Mouse (Mus musculus): ENCODE data around the gene Hmg20b. TPM values are rescaled to one million over a fixed set of nuclear protein-coding genes. Genes with fewer than 3 reads are reported as not detected.
A peak's percentile ranks its signal among the peaks of the same experiment; 100 is the strongest.

Hmg20b gene
- polyA plus RNA-seq, 1 experiment from 2014 or later = 46.5 TPM

DNA sequence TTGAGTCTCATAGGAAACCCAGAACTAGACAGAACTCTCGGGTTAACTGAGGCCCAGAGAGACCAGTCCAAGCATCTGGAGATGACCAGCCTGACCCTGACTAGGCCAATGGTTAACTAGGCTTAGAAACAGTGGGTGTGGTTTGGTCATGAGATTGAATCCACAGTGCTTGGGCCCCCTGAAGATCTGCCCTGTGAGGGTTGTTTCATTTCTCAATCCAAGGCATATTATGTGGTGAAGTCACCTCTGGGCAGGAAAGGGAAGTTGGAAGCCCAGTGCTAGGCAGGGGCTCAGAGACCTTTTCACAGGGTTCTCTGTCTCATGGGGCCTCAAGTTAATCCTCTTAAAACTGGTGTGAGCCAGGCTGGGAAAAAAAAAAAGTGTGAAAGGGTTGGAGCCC lies 8.6 kb upstream of the Hmg20b start:
- Histone ChIP-seq H3K27ac (replicated peaks) (no peak overlapping the region), H3K36me3 (peaks cover 14% of the 10 kb centered on the region), H3K4me2 (peak overlapping the region; percentile 96), H3K27me3 (peaks cover 25% of the 10 kb centered on the region), H3K4me3 (peak overlapping the region; percentile 79; the same call in 1 of the 2 replicates), H3K4me1 (replicated peaks) (peaks cover 56% of the 10 kb centered on the region), H3K9me3 (no peaks in the 10 kb centered on the region), H3K9ac (peak overlapping the region; percentile 90)
- WGBS = 69% methylated on average over 1 of the region's 1 CpGs
- ATAC-seq (ENCODE audit: low read depth) = no peak

GRCm38 (mm10) chr10:81358209-81358608 lies 7.9 kb upstream of the Hmg20b start:
- peak; percentile 1; the same call in 1 of the 2 replicates for ATAC-seq (ENCODE audit: low read depth)
- H3K4me2 ChIP-seq = peak overlapping the region; percentile 96
- 41% methylated on average over 4 of the region's 4 CpGs for WGBS
- H3K36me3 ChIP-seq = peaks cover 14% of the 10 kb centered on the region
- H3K27me3 ChIP-seq = peaks cover 18% of the 10 kb centered on the region
- H3K27ac ChIP-seq (replicated peaks) = no peak overlapping the region
- peak overlapping the region; percentile 90 for H3K9ac ChIP-seq
- peak overlapping the region; percentile 79 for H3K4me3 ChIP-seq
- H3K4me1 ChIP-seq (replicated peaks) = peaks cover 50% of the 10 kb centered on the region
- no peaks in the 10 kb centered on the region for H3K9me3 ChIP-seq

- Histone ChIP-seq H3K9me3 (no peaks in the 10 kb centered on the region), H3K4me2 (peak within 1 kb of the TSS; percentile 96)
- ATAC-seq (ENCODE audit: low read depth) = peak; percentile 92
Measured at GRCm38 (mm10) chr10:81356991-81357844, 6.9 kb upstream of the Hmg20b start, which contains the start of gene Mfsd12. Gene Mfsd12, plus strand, starts transcription at chr10:81357491.

DNA sequence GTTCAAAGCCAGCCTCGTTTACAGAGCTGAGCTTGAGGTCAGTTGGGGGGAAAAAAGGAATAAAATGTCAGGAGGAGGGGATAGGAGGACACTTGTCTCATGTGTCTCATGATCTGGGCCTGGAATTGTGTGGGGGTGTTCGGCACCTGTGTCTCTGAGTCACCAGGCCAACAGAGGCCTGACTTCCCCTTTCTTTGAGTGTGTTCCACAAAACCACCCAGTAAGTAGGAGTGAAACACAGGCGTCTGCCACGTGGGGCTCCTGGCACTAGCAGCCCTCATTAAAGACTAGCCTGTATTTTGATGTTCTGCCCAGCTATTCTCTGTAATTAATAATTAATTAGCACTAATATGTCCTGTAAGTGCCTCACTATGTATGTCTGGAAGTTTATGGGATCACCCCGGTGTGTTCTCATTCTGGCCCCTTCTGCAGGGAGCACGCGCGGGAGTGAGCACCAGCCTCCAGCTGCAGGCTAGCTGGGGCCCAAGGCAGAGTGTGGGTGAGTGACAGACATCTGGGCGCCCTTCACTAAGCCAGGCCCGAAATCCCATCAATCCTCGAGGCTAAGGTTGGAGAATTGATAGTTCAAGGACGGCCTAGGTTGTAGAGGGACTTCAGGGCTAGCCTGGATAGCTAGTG lies 6.2 kb upstream of the Hmg20b start:
- Histone ChIP-seq H3K4me2 (peak overlapping the region; percentile 96), H3K9ac (0 out of 2 replicates have a peak overlapping the region, but pooled peaks have one; percentile 22), H3K9me3 (no peaks in the 10 kb centered on the region), H3K4me3 (peak overlapping the region; percentile 79; the same call in 1 of the 2 replicates), H3K27me3 (peaks cover 9% of the 10 kb centered on the region; the same call in 1 of the 2 replicates), H3K4me1 (replicated peaks) (peaks cover 47% of the 10 kb centered on the region), H3K27ac (replicated peaks) (0 out of 2 replicates have a peak overlapping the region, but pooled peaks have one; percentile 34), H3K36me3 (peaks cover 7% of the 10 kb centered on the region; the same call in 1 of the 2 replicates)
- WGBS = 40% methylated on average over 12 of the region's 12 CpGs
- peak; percentile 11; the same call in 1 of the 2 replicates for ATAC-seq (ENCODE audit: low read depth)

More at GRCm38 (mm10) chr10:81356991-81357844, 6.9 kb upstream of the Hmg20b start, which contains the start of gene Mfsd12:
- peak within 1 kb of the TSS; percentile 90 for H3K9ac ChIP-seq
- peaks cover 14% of the 10 kb centered on the region for H3K36me3 ChIP-seq
- peaks cover 47% of the 10 kb centered on the region for H3K4me1 ChIP-seq (replicated peaks)
- H3K4me3 ChIP-seq = peak within 1 kb of the TSS; percentile 79
- H3K27me3 ChIP-seq = peaks cover 9% of the 10 kb centered on the region
- H3K27ac ChIP-seq (replicated peaks) = peak within 1 kb of the TSS; percentile 54; the same call in 1 of the 2 replicates
- 2% methylated on average over 78 of the region's 79 CpGs for WGBS

GRCm38 (mm10) chr10:81355533-81355932 lies 5.3 kb upstream of the Hmg20b start:
- no peak overlapping the region for H3K9ac ChIP-seq
- no peaks in the 10 kb centered on the region for H3K9me3 ChIP-seq
- H3K27ac ChIP-seq (replicated peaks) = no peak overlapping the region
- ATAC-seq (ENCODE audit: low read depth) = no peak
- no peak overlapping the region for H3K4me2 ChIP-seq
- H3K4me1 ChIP-seq (replicated peaks) = peaks cover 45% of the 10 kb centered on the region
- WGBS = 85% methylated on average over 4 of the region's 4 CpGs
- H3K36me3 ChIP-seq = peaks cover 4% of the 10 kb centered on the region; the same call in 1 of the 2 replicates
- no peak overlapping the region for H3K4me3 ChIP-seq
- peaks cover 9% of the 10 kb centered on the region; the same call in 1 of the 2 replicates for H3K27me3 ChIP-seq

DNA sequence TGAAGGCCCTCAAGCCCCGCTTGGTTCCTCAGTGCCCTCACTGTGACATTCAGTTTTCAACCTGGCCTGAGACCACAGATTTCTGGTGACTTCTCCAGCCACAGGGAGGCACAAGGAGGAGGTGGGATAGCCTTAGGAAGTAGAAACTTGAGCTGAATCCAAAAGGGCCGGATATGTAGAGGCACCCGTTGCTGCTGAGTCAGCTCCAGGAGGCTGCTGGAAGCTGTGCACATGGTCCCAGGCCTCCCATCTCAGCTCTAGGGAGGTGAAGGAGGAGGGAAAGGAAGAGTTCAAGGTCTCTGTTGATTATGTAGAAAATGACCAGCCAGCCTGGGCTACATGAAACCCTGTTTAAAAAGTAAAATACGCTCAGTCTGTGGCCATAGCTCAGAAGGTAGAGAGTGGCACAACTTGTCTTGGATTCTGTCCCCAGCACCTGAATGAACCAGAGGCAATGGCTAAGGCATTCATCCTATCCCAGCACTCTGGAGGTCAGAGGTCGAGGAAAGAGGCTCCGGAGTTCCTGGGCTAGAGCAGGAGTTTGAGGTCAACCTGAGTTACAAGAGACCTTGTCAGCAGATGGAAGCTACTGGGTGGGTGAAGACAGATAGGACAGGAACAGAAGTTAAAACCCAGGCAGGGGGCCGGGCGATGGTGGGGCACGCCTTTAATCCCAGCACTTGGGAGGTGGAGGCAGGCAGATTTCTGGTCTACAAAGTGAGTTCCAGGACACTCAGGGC lies 4.6 kb upstream of the Hmg20b start:
- H3K4me2 ChIP-seq = no peak overlapping the region
- no peak for ATAC-seq (ENCODE audit: low read depth)
- H3K4me3 ChIP-seq = no peak overlapping the region
- peaks cover 9% of the 10 kb centered on the region; the same call in 1 of the 2 replicates for H3K27me3 ChIP-seq
- WGBS = 80% methylated on average over 9 of the region's 9 CpGs
- H3K9ac ChIP-seq = no peak overlapping the region
- peaks cover 42% of the 10 kb centered on the region for H3K4me1 ChIP-seq (replicated peaks)
- no peak overlapping the region for H3K27ac ChIP-seq (replicated peaks)
- 0 out of 2 replicates have a peak, but pooled peaks cover under 1% of the 10 kb centered on the region for H3K36me3 ChIP-seq
- H3K9me3 ChIP-seq = no peaks in the 10 kb centered on the region

DNA sequence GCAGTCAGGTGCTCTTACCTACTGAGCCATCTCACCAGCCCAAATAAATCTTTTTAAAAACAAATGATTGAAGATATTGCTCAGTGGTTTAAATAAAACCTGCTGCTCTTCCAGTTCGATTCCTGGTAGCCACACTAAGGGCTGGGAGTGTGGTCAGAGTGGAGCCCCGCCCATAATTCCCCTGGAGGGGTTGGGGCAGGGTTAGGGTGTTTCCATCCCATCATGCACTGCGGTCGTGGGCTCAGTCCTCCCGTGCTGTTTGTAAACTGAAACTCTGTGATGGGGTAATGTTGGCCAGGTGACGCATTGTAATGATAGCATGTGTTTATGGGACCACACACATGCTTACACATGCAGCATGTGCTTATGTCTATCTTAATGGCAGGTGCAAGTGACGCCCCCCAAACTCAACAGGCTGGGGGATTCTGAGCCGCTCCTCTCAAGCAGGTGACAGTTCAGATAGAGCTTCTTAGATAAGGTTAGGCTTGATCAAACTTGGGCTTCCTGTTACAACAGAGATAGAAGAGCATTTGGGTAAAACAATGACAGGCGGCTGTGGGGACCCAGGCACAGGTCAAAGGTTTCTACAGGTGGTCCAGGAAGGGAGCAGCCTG lies 1.5 kb upstream of the Hmg20b start:
- H3K4me3 ChIP-seq = no peak overlapping the region
- H3K4me1 ChIP-seq (replicated peaks) = peaks cover 33% of the 10 kb centered on the region
- H3K4me2 ChIP-seq = no peak overlapping the region
- H3K9ac ChIP-seq = no peak overlapping the region
- 27% methylated on average over 9 of the region's 9 CpGs for WGBS
- no peak overlapping the region for H3K27ac ChIP-seq (replicated peaks)
- ATAC-seq (ENCODE audit: low read depth) = no peak
- H3K9me3 ChIP-seq = no peaks in the 10 kb centered on the region
- peaks cover 13% of the 10 kb centered on the region for H3K27me3 ChIP-seq
- H3K36me3 ChIP-seq = no peaks in the 10 kb centered on the region

DNA sequence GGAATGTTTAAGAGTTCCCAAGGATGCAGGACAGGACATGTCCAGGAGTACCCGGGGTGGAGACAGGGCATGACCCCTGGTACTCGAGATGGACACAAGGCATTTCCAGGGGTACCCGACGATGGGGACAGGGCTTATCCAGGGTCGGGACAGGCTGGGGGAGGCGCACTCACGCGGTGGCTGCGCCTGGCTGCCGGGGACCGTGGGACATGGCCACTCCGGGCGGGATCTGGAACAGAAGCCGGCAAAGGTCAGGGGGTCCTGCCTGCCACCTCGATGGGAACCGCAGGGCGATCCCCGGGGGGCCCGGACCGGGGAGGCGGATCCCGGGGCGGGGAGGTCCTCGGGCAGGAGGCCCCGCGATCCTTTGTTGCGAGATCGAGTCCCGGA lies 324 bp downstream of the Hmg20b start:
- 0 out of 2 replicates have a peak overlapping the region, but pooled peaks have one; percentile 34 for H3K27ac ChIP-seq (replicated peaks)
- H3K4me2 ChIP-seq = peak overlapping the region; percentile 85
- 0% methylated on average over 29 of the region's 29 CpGs for WGBS
- peaks cover 30% of the 10 kb centered on the region for H3K4me1 ChIP-seq (replicated peaks)
- peaks cover 23% of the 10 kb centered on the region for H3K27me3 ChIP-seq
- ATAC-seq (ENCODE audit: low read depth) = peak; percentile 10; the same call in 1 of the 2 replicates
- no peaks in the 10 kb centered on the region for H3K9me3 ChIP-seq
- H3K4me3 ChIP-seq = peak overlapping the region; percentile 66
- no peaks in the 10 kb centered on the region for H3K36me3 ChIP-seq
- peak overlapping the region; percentile 80 for H3K9ac ChIP-seq

GRCm38 (mm10) chr10:81349146-81349545 lies 1.1 kb downstream of the Hmg20b start:
- no peaks in the 10 kb centered on the region for H3K9me3 ChIP-seq
- WGBS = 4% methylated on average over 12 of the region's 12 CpGs
- H3K36me3 ChIP-seq = no peaks in the 10 kb centered on the region
- H3K4me1 ChIP-seq (replicated peaks) = peaks cover 30% of the 10 kb centered on the region
- peak overlapping the region; percentile 85 for H3K4me2 ChIP-seq
- peak overlapping the region; percentile 80 for H3K9ac ChIP-seq
- no peak for ATAC-seq (ENCODE audit: low read depth)
- H3K27ac ChIP-seq (replicated peaks) = no peak overlapping the region
- H3K4me3 ChIP-seq = peak overlapping the region; percentile 66
- peaks cover 31% of the 10 kb centered on the region for H3K27me3 ChIP-seq

- H3K27ac ChIP-seq (replicated peaks) = no peak overlapping the region; the same call in 1 of the 2 replicates
- H3K36me3 ChIP-seq = no peaks in the 10 kb centered on the region
- no peak for ATAC-seq (ENCODE audit: low read depth)
- H3K4me3 ChIP-seq = peak overlapping the region; percentile 29
- H3K9me3 ChIP-seq = no peaks in the 10 kb centered on the region
- H3K27me3 ChIP-seq = peaks cover 56% of the 10 kb centered on the region
- WGBS = 6% methylated on average over 55 of the region's 55 CpGs
- peak overlapping the region; percentile 53 for H3K4me2 ChIP-seq
- peak overlapping the region; percentile 53; the same call in 1 of the 2 replicates for H3K9ac ChIP-seq
- H3K4me1 ChIP-seq (replicated peaks) = peaks cover 38% of the 10 kb centered on the region
Measured at GRCm38 (mm10) chr10:81346453-81347067, 3.7 kb downstream of the Hmg20b start.

- no peak for ATAC-seq (ENCODE audit: low read depth)
- no peak overlapping the region for H3K4me3 ChIP-seq
- peaks cover 70% of the 10 kb centered on the region for H3K27me3 ChIP-seq
- no peak overlapping the region for H3K9ac ChIP-seq
- WGBS = 90% methylated on average over 4 of the region's 4 CpGs
- H3K4me2 ChIP-seq = no peak overlapping the region
- H3K36me3 ChIP-seq = no peaks in the 10 kb centered on the region
- H3K9me3 ChIP-seq = no peaks in the 10 kb centered on the region
- peaks cover 32% of the 10 kb centered on the region for H3K4me1 ChIP-seq (replicated peaks)
- no peak overlapping the region for H3K27ac ChIP-seq (replicated peaks)
Measured at GRCm38 (mm10) chr10:81345162-81345534, 5.1 kb downstream of the Hmg20b start.

Data from neural tube, embryonic 13.5 days (tissue).